In genomic region chr9:45064421-45064820, GRCm38 (mm10) we compare ENCODE assay signal across 32 mouse cellular contexts. TPM values are rescaled to one million over a fixed set of nuclear protein-coding genes. Genes with fewer than 3 reads are reported as not detected.
DNase-seq lines count a peak whose midpoint lies in the region; ATAC-seq lines count a peak whose summit lies in the region.
"Had no signal": no experiment of that assay in that cellular context is flagged by ENCODE, and none has a peak within 500 bp of the region (broad histone marks: within the 10 kb centered on the region; RNA-seq: fewer than 3 reads in every experiment).

No protein-coding gene starts in this region.

- no peaks in the 10 kb centered on the region for H3K9me3 ChIP-seq in liver, embryonic 16.5 days (replicated peaks; ENCODE audit: control insufficient read depth, low read length)
- H3K9me3 ChIP-seq in liver, embryonic 12.5 days (replicated peaks): no peaks in the 10 kb centered on the region
- H3K9me3 ChIP-seq: embryonic facial prominence, embryonic 10.5 days; embryonic facial prominence, embryonic 13.5 days; forebrain, embryonic 12.5 days; forebrain, embryonic 15.5 days; G1E; heart, embryonic 10.5 days; heart, embryonic 13.5 days had no signal

- no peaks in the 10 kb centered on the region for H3K27me3 ChIP-seq in liver, embryonic 16.5 days (ENCODE audit: control insufficient read depth, insufficient read depth, low read depth, low read length)
- peaks cover 4% of the 10 kb centered on the region for H3K27me3 ChIP-seq in liver, embryonic 12.5 days (replicated peaks)
- H3K27me3 ChIP-seq: CH12.LX, Patski had no signal

- 49% methylated on average over 6 of the region's 6 CpGs for WGBS in liver, embryonic 16.5 days (ENCODE audit: insufficient replicate concordance)
- 62% methylated on average over 6 of the region's 6 CpGs for WGBS in liver, embryonic 12.5 days (ENCODE audit: insufficient replicate concordance)

- no peaks in the 10 kb centered on the region for H3K36me3 ChIP-seq in liver, embryonic 16.5 days (ENCODE audit: control insufficient read depth, insufficient read depth)
- no peaks in the 10 kb centered on the region for H3K36me3 ChIP-seq in liver, embryonic 12.5 days
- H3K36me3 ChIP-seq: embryonic facial prominence, embryonic 10.5 days; embryonic facial prominence, embryonic 13.5 days; forebrain, embryonic 12.5 days; forebrain, embryonic 15.5 days; G1E; heart, embryonic 10.5 days; heart, embryonic 13.5 days had no signal

- ATAC-seq in liver, embryonic 16.5 days (ENCODE audit: low read depth): peak; percentile 60
- ATAC-seq in liver, embryonic 12.5 days: no peak
- peak; percentile 69 for ATAC-seq in granulocyte monocyte progenitor cell, adult 5-6 weeks (replicated peaks; ENCODE audit: poor library complexity, severe bottlenecking)
- ATAC-seq in monocyte, adult 5-6 weeks (replicated peaks; ENCODE audit: insufficient number of reproducible peaks, low FRiP score, low TSS enrichment, poor library complexity, severe bottlenecking): peak; percentile 54
- ATAC-seq: forebrain, embryonic 15.5 days; Patski had no signal

- no peak overlapping the region for H3K4me2 ChIP-seq in liver, embryonic 16.5 days (ENCODE audit: low read depth, low read length)
- H3K4me2 ChIP-seq in liver, embryonic 12.5 days: no peak overlapping the region
- H3K4me2 ChIP-seq: embryonic facial prominence, embryonic 13.5 days; forebrain, embryonic 12.5 days; forebrain, embryonic 15.5 days; heart, embryonic 13.5 days; hindbrain, embryonic 14.5 days had no signal

- H3K27ac ChIP-seq in liver, embryonic 16.5 days (ENCODE audit: low read length): no peak overlapping the region
- H3K27ac ChIP-seq in liver, embryonic 12.5 days: no peak overlapping the region
- H3K27ac ChIP-seq: embryonic facial prominence, embryonic 10.5 days; embryonic facial prominence, embryonic 13.5 days; forebrain, embryonic 12.5 days; forebrain, embryonic 15.5 days; heart, adult 2 months; heart, embryonic 10.5 days; heart, embryonic 13.5 days; hindbrain, embryonic 14.5 days had no signal

- DNase-seq in adrenal gland, postnatal 14 days: no peak
- no peak for DNase-seq in lung, adult 18-20 months
- DNase-seq: adrenal gland, postnatal 10 days; B cell, adult 2 months; cerebellum, adult 11-12 months; cerebellum, adult 8-10 months; cerebellum, postnatal 10 days; cerebellum, postnatal 36 days; embryo, embryonic 11 days; gastrocnemius, postnatal 25 days; heart, adult 2 months; heart, postnatal 14 days; heart, postnatal 4 days had no signal

- no peak overlapping the region for H3K4me3 ChIP-seq in liver, embryonic 16.5 days (ENCODE audit: low read depth, low read length)
- no peak overlapping the region for H3K4me3 ChIP-seq in liver, embryonic 12.5 days
- H3K4me3 ChIP-seq: embryonic facial prominence, embryonic 10.5 days; embryonic facial prominence, embryonic 13.5 days; erythroblast, embryonic 14.5 days; forebrain, embryonic 12.5 days; forebrain, embryonic 15.5 days; heart, adult 2 months; heart, embryonic 10.5 days; heart, embryonic 13.5 days had no signal

- H3K4me1 ChIP-seq in liver, embryonic 16.5 days (ENCODE audit: control insufficient read depth, low read depth, low read length): no peaks in the 10 kb centered on the region
- H3K4me1 ChIP-seq in liver, embryonic 12.5 days: no peaks in the 10 kb centered on the region
- H3K4me1 ChIP-seq: embryonic facial prominence, embryonic 13.5 days; forebrain, embryonic 12.5 days; forebrain, embryonic 15.5 days; heart, embryonic 10.5 days; heart, embryonic 13.5 days had no signal

- no peak overlapping the region for H3K9ac ChIP-seq in liver, embryonic 16.5 days (ENCODE audit: low read depth, low read length)
- H3K9ac ChIP-seq in liver, embryonic 12.5 days: no peak overlapping the region
- H3K9ac ChIP-seq: embryonic facial prominence, embryonic 13.5 days; forebrain, embryonic 12.5 days; forebrain, embryonic 15.5 days; heart, embryonic 13.5 days; hindbrain, embryonic 14.5 days had no signal

RNA-seq across cellular contexts. Expression of gene Mpzl3, which starts 9.4 kb away (rescaled TPM):
- 0.90 and 1.1 TPM in 2 replicates for polyA plus RNA-seq in liver, embryonic 16.5 days (2015; fragmentation: Nextera tagmentation; extraction: Ambion mirVana)
- polyA plus RNA-seq in liver, embryonic 12.5 days (2016; fragmentation: Nextera tagmentation; extraction: Ambion mirVana): 0.63 and 1.1 TPM in 2 replicates
- total RNA-seq in granulocyte monocyte progenitor cell, adult 5-6 weeks (2014; fragmentation: Nextera tagmentation): 0.19 TPM in 1 of 2 replicates, not detected in the other
- 1.2 and 2.2 TPM in 2 replicates for total RNA-seq in granulocyte monocyte progenitor cell, adult 5-6 weeks (2017)
- 5.0 to 6.5 TPM (median 5.9 TPM) in 3 replicates for total RNA-seq in monocyte, adult 5-6 weeks (2017)
- total RNA-seq in adrenal gland, postnatal 14 days (2021): 5.2 and 7.7 TPM in 2 replicates
- polyA plus RNA-seq: erythroblast, embryonic 14.5 days had no signal

RNA-seq across cellular contexts. Expression of gene Jaml, which starts 14.6 kb away (rescaled TPM):
- polyA plus RNA-seq in liver, embryonic 16.5 days (2015; fragmentation: Nextera tagmentation; extraction: Ambion mirVana): 0.47 and 1.2 TPM in 2 replicates
- polyA plus RNA-seq in liver, embryonic 12.5 days (2016; fragmentation: Nextera tagmentation; extraction: Ambion mirVana): 0.12 TPM in 1 of 2 replicates, not detected in the other
- 0.51 TPM in 1 of 2 replicates, not detected in the other for total RNA-seq in granulocyte monocyte progenitor cell, adult 5-6 weeks (2014; fragmentation: Nextera tagmentation)
- 2.4 and 3.4 TPM in 2 replicates for total RNA-seq in granulocyte monocyte progenitor cell, adult 5-6 weeks (2017)
- 3.2 to 7.0 TPM (median 5.8 TPM) in 3 replicates for total RNA-seq in monocyte, adult 5-6 weeks (2017)
- 1.0 and 3.4 TPM in 2 replicates for total RNA-seq in adrenal gland, postnatal 14 days (2021)
- total RNA-seq: G1E had no signal
- polyA plus RNA-seq: embryonic facial prominence, embryonic 13.5 days; erythroblast, embryonic 14.5 days; G1E; hindbrain, embryonic 14.5 days; Patski had no signal

RNA-seq across cellular contexts. Expression of gene Mpzl2, which starts 24.8 kb away (rescaled TPM):
- 10.6 and 12.5 TPM in 2 replicates for polyA plus RNA-seq in liver, embryonic 16.5 days (2015; fragmentation: Nextera tagmentation; extraction: Ambion mirVana)
- 3.9 and 4.9 TPM in 2 replicates for polyA plus RNA-seq in liver, embryonic 12.5 days (2016; fragmentation: Nextera tagmentation; extraction: Ambion mirVana)
- total RNA-seq in granulocyte monocyte progenitor cell, adult 5-6 weeks (2014; fragmentation: Nextera tagmentation): not detected in 2 replicates
- total RNA-seq in granulocyte monocyte progenitor cell, adult 5-6 weeks (2017): not detected in 2 replicates
- not detected in 3 replicates for total RNA-seq in monocyte, adult 5-6 weeks (2017)
- 13.0 and 15.3 TPM in 2 replicates for total RNA-seq in adrenal gland, postnatal 14 days (2021)
- polyA plus RNA-seq: erythroblast, embryonic 14.5 days; G1E; Patski had no signal

RNA-seq across cellular contexts. Expression of gene Scn2b, which starts 53.2 kb away (rescaled TPM):
- 0.20 TPM in 2 replicates for polyA plus RNA-seq in liver, embryonic 16.5 days (2015; fragmentation: Nextera tagmentation; extraction: Ambion mirVana)
- 0.70 and 0.90 TPM in 2 replicates for polyA plus RNA-seq in liver, embryonic 12.5 days (2016; fragmentation: Nextera tagmentation; extraction: Ambion mirVana)
- not detected in 2 replicates for total RNA-seq in granulocyte monocyte progenitor cell, adult 5-6 weeks (2014; fragmentation: Nextera tagmentation)
- not detected in 2 replicates for total RNA-seq in granulocyte monocyte progenitor cell, adult 5-6 weeks (2017)
- total RNA-seq in monocyte, adult 5-6 weeks (2017): 0.58 to 0.67 TPM in 2 of 3 replicates, not detected in the other
- total RNA-seq in adrenal gland, postnatal 14 days (2021): 7.6 and 8.6 TPM in 2 replicates
- total RNA-seq: CH12.LX had no signal
- polyA plus RNA-seq: erythroblast, embryonic 14.5 days; G1E; Patski had no signal

RNA-seq across cellular contexts. Expression of gene Cd3e, which starts 55.0 kb away (rescaled TPM):
- polyA plus RNA-seq in liver, embryonic 16.5 days (2015; fragmentation: Nextera tagmentation; extraction: Ambion mirVana): not detected in 2 replicates
- not detected in 2 replicates for polyA plus RNA-seq in liver, embryonic 12.5 days (2016; fragmentation: Nextera tagmentation; extraction: Ambion mirVana)
- total RNA-seq in granulocyte monocyte progenitor cell, adult 5-6 weeks (2014; fragmentation: Nextera tagmentation): not detected in 2 replicates
- total RNA-seq in granulocyte monocyte progenitor cell, adult 5-6 weeks (2017): not detected in 2 replicates
- 0.32 to 1.6 TPM (median 0.76 TPM) in 3 replicates for total RNA-seq in monocyte, adult 5-6 weeks (2017)
- 1.8 and 19.1 TPM in 2 replicates for total RNA-seq in adrenal gland, postnatal 14 days (2021)
- total RNA-seq: CH12.LX; gastrocnemius, adult 8-10 months had no signal
- polyA plus RNA-seq: brain, embryonic 14.5 days; cortical plate, adult 2 months; embryonic facial prominence, embryonic 10.5 days; embryonic facial prominence, embryonic 13.5 days; forebrain, embryonic 12.5 days; forebrain, embryonic 15.5 days; G1E; heart, embryonic 10.5 days; hindbrain, embryonic 11.5 days; Patski had no signal

Comparison
In these comparisons a context has a peak if more than half of its experiments do, and no peak if none do; other contexts are left out.
1. RNA of gene Mpzl2, which starts 24.8 kb away (total RNA-seq): 13.0 to 15.3 TPM in adrenal gland, postnatal 14 days; not detected in granulocyte monocyte progenitor cell, adult 5-6 weeks and not detected in monocyte, adult 5-6 weeks; every median in the first group is over 10 times any median in the second.